Mouse (Mus musculus): Measurements from ENCODE around the gene Hlx. TPM values are rescaled to one million over a fixed set of nuclear protein-coding genes. Genes with fewer than 3 reads are reported as not detected.

Hlx gene
- polyA plus RNA-seq, 1 experiment from 2014 or later, result 24.9 TPM

Other genes starting within 250 kb of the Hlx start
- gene Marc1, start 78.7 kb upstream of the Hlx start, polyA plus RNA-seq (2018), result not detected in 3 replicates
- gene Marc2, start 113.8 kb upstream of the Hlx start, polyA plus RNA-seq (2018), result 58.4 to 63.8 TPM (median 62.6 TPM) in 3 replicates
- not detected in 3 replicates for gene C130074G19Rik, start 150.6 kb upstream of the Hlx start, polyA plus RNA-seq (2018)